Mouse (Mus musculus): ENCODE data around the gene Lrrc37a.

- TF ChIP-seq CTCF (IDR thresholded peaks at IDR 0.05; ENCODE audit: borderline replicate concordance, control insufficient read depth, extremely low read depth, insufficient read depth, low read length, poor library complexity) (no peak), POLR2A (IDR thresholded peaks at IDR 0.05; ENCODE audit: control insufficient read depth, extremely low read depth, insufficient read depth, low read length, poor library complexity) (no peak)
Measured at GRCm38 (mm10) chr11:103419226-103419625, 85.2 kb downstream of the Lrrc37a start.
